Mouse (Mus musculus) layer of hippocampus, adult 8-10 months (tissue): Measurements from ENCODE around the gene Eif3j1. TPM values are rescaled to one million over a fixed set of nuclear protein-coding genes. Genes with fewer than 3 reads are reported as not detected.
"Not testable (repeated sequence)": the region's sequence is repeated elsewhere in the genome, so short reads cannot be mapped to it uniquely, and the experiment has no call there.

Experiments used
- DNase-seq, 2 experiments: peaks; one replicate each; pipeline ENCODE4 v3.0.0; 2022; ENCODE audit warnings: low spot score in 2 of 2
- microRNA-seq, 2 experiments: library from miRNA; unstranded; fragments of <30 nt; microRNA quantifications; one replicate each; pipeline ENCODE4 v1.2.0; 2022
- total RNA-seq, 4 experiments: library from RNA; stranded (reverse); gene quantifications; 2 replicates each; pipeline ENCODE4 v1.2.4; 2022

Gene Eif3j1
- total RNA-seq, 4 experiments from 2014 or later: 18.1 to 21.9 (median 18.7) TPM

DNA sequence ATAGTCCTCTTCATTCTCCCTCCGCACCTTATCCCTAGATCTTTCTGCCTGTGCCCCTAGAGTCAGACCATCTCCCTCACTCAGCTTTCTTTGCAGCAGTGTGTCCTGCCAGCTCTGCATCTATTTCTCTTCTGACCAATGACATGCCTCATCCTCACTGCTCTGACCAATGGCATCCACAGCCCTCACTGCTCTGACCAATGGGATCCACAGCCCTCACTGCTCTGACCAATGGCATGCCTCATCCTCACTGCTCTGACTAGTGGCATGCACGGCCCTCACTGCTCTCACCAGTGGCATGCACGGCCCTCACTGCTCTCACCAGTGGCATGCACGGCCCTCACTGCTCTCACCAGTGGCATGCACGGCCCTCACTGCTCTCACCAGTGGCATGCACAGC is 69.3 kb downstream of the Eif3j1 start:
- not testable (repeated sequence) for DNase-seq

DNA sequence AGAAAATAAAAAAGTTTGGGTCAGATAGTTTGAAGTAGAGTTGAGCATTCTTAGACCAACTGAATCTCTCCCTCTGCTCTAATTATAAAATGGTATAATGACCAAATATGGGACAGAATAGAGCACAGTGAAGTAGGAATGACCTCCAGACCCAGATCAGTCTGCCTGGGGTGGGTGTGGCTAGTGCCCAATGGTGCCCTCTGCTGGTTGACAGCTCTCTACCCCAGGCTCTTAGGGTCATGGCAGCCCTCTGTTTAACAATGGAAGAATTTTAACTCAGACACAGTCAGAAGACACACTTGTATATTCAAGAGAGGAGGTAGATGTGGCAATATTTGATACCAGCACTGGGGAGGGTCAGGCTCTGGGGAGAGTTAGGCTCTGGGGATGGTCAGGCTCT is 73.7 kb downstream of the Eif3j1 start:
- no peak for DNase-seq

Small RNA genes lying within 50 kb of the gene (microRNA-seq; reads per million reads assigned to microRNA genes)
- 0 reads per million in 2 experiments for gene Gm47314

Other genes with a start within 250 kb of the Eif3j1 start
- 10 to 100 TPM; 32.5 to 38.7 (median 38.0) TPM for gene Frmd5, start 221.5 kb upstream of the Eif3j1 start, total RNA-seq
- gene Casc4, start 161.6 kb upstream of the Eif3j1 start, total RNA-seq: 10 to 100 TPM; 90.4 to 95.9 (median 92.5) TPM
- gene Ctdspl2, start 72.5 kb upstream of the Eif3j1 start, total RNA-seq: 10 to 100 TPM; 28.5 to 37.2 (median 34.1) TPM
- gene Mageb3, start 72.5 kb upstream of the Eif3j1 start, total RNA-seq: under 1 TPM in 3 of 4 experiments, not detected in 1; 0.23 to 0.57 (median 0.35) TPM
- gene Spg11, start 89.8 kb downstream of the Eif3j1 start, total RNA-seq: 10 to 100 TPM; 15.2 to 19.3 (median 18.5) TPM
- 100 to 1,000 TPM; 103 to 516 (median 252) TPM for gene B2m, start 119.1 kb downstream of the Eif3j1 start, total RNA-seq
- not detected for gene Trim69, start 132.2 kb downstream of the Eif3j1 start, total RNA-seq
- gene Patl2, start 157.6 kb downstream of the Eif3j1 start, total RNA-seq: under 1 TPM in 2 of 4 experiments, not detected in 2; 0.23 to 0.29 TPM
- not detected for gene Terb2, start 157.7 kb downstream of the Eif3j1 start, total RNA-seq
- 10 to 100 TPM; 18.3 to 23.9 (median 21.9) TPM for gene Sord, start 206.2 kb downstream of the Eif3j1 start, total RNA-seq